Mouse (Mus musculus) E14TG2a.4 (cell line): ENCODE measurements around the gene Gm28048.

Experiments used
- H3K27me3 ChIP-seq: 2 replicates; pipeline ENCODE4 v1.6.1; 2014; ENCODE audit warnings: low read length, control low read depth; ENCODE audit not compliant: insufficient read depth
- H3K36me3 ChIP-seq: 2 replicates; pipeline ENCODE4 v1.6.1; 2014; ENCODE audit warnings: low read length, control low read depth; ENCODE audit not compliant: insufficient read depth
- H3K4me1 ChIP-seq: replicated peaks from 2 replicates; pipeline ENCODE4 v1.6.1; 2014; ENCODE audit warnings: low read depth, low read length, control low read depth
- H3K4me3 ChIP-seq: replicated peaks from 2 replicates; pipeline ENCODE4 v1.5.1; 2014; ENCODE audit warnings: mild to moderate bottlenecking, low read length
- H3K9me3 ChIP-seq: 2 replicates; pipeline ENCODE4 v1.6.1; 2014; ENCODE audit warnings: low read length, control low read depth
- CTCF ChIP-seq: conservative IDR thresholded peaks from 2 replicates; pipeline ENCODE4 v1.5.1; 2014; ENCODE audit warnings: low read length
- NANOG ChIP-seq: IDR thresholded peaks from 2 replicates; pipeline ENCODE4 v1.6.1; 2014; ENCODE audit warnings: borderline replicate concordance, low read length, mixed read lengths
- POU5F1 ChIP-seq: IDR thresholded peaks from 2 replicates; pipeline ENCODE4 v1.6.1; 2014; ENCODE audit warnings: low read length, borderline replicate concordance

Gm28048 gene

GRCm38 (mm10) chr11:22821243-22821642, 160.6 kb downstream of the Gm28048 start:
- TF ChIP-seq CTCF, result no peak
- no peak overlapping the region for H3K4me3 ChIP-seq
- H3K36me3 ChIP-seq, result no peaks in the 10 kb centered on the region; the same call in 1 of the 2 replicates
- peaks cover 7% of the 10 kb centered on the region for H3K9me3 ChIP-seq
- H3K4me1 ChIP-seq, result peaks cover 68% of the 10 kb centered on the region
- no peaks in the 10 kb centered on the region for H3K27me3 ChIP-seq

GRCm38 (mm10) chr11:22818371-22818770, 163.5 kb downstream of the Gm28048 start:
- Histone ChIP-seq H3K9me3 (no peaks in the 10 kb centered on the region), H3K36me3 (no peaks in the 10 kb centered on the region; the same call in 1 of the 2 replicates), H3K27me3 (no peaks in the 10 kb centered on the region), H3K4me3 (no peak overlapping the region), H3K4me1 (peaks cover 66% of the 10 kb centered on the region)
- no peak for TF ChIP-seq NANOG
- TF ChIP-seq POU5F1, result no peak

- Histone ChIP-seq H3K27me3 (no peaks in the 10 kb centered on the region), H3K36me3 (no peaks in the 10 kb centered on the region), H3K9me3 (no peaks in the 10 kb centered on the region), H3K4me3 (no peak overlapping the region), H3K4me1 (peaks cover 48% of the 10 kb centered on the region)
- no peak for TF ChIP-seq POU5F1
- TF ChIP-seq NANOG, result no peak
- TF ChIP-seq CTCF, result no peak
Observed at GRCm38 (mm10) chr11:22815877-22816276, 166.0 kb downstream of the Gm28048 start.

GRCm38 (mm10) chr11:22815143-22815542, 166.7 kb downstream of the Gm28048 start:
- no peak for TF ChIP-seq POU5F1
- no peak for TF ChIP-seq NANOG
- no peak for TF ChIP-seq CTCF
- Histone ChIP-seq H3K36me3 (no peaks in the 10 kb centered on the region), H3K4me1 (peaks cover 47% of the 10 kb centered on the region), H3K27me3 (no peaks in the 10 kb centered on the region), H3K4me3 (no peak overlapping the region), H3K9me3 (no peaks in the 10 kb centered on the region)

- no peak overlapping the region for H3K4me3 ChIP-seq
- no peaks in the 10 kb centered on the region for H3K9me3 ChIP-seq
- TF ChIP-seq NANOG (no peak), CTCF (no peak), POU5F1 (no peak)
- H3K4me1 ChIP-seq, result peaks cover 42% of the 10 kb centered on the region
- no peaks in the 10 kb centered on the region for H3K36me3 ChIP-seq
- no peaks in the 10 kb centered on the region for H3K27me3 ChIP-seq
Observed at GRCm38 (mm10) chr11:22813921-22814704, 167.8 kb downstream of the Gm28048 start.

GRCm38 (mm10) chr11:22813427-22813826, 168.5 kb downstream of the Gm28048 start:
- Histone ChIP-seq H3K9me3 (no peaks in the 10 kb centered on the region), H3K27me3 (no peaks in the 10 kb centered on the region), H3K36me3 (no peaks in the 10 kb centered on the region), H3K4me3 (no peak overlapping the region), H3K4me1 (peaks cover 36% of the 10 kb centered on the region)
- TF ChIP-seq CTCF, result no peak
- TF ChIP-seq POU5F1, result no peak
- TF ChIP-seq NANOG, result no peak

- TF ChIP-seq CTCF (no peak), POU5F1 (no peak), NANOG (no peak)
- H3K27me3 ChIP-seq, result no peaks in the 10 kb centered on the region
- H3K36me3 ChIP-seq, result no peaks in the 10 kb centered on the region
- no peak overlapping the region for H3K4me3 ChIP-seq
- H3K4me1 ChIP-seq, result peaks cover 20% of the 10 kb centered on the region
- H3K9me3 ChIP-seq, result no peaks in the 10 kb centered on the region
Observed at GRCm38 (mm10) chr11:22811413-22811812, 170.5 kb downstream of the Gm28048 start.

GRCm38 (mm10) chr11:22809465-22810096, 172.3 kb downstream of the Gm28048 start:
- Histone ChIP-seq H3K4me3 (no peak overlapping the region), H3K9me3 (no peaks in the 10 kb centered on the region), H3K4me1 (peaks cover 12% of the 10 kb centered on the region), H3K27me3 (no peaks in the 10 kb centered on the region), H3K36me3 (no peaks in the 10 kb centered on the region)
- TF ChIP-seq NANOG (no peak), POU5F1 (no peak), CTCF (no peak)
